8 mouse cellular contexts compared by ENCODE assay signal in genomic region chr5:36988781-36989624, GRCm38 (mm10). TPM values are rescaled to one million over a fixed set of nuclear protein-coding genes. Genes with fewer than 3 reads are reported as not detected.
DNase-seq lines count a peak whose midpoint lies in the region; ATAC-seq and TF ChIP-seq lines count a peak whose summit lies in the region.

Gene Wfs1 (minus strand): TSS chr5:36989205.

- H3K9me3 ChIP-seq in forebrain, embryonic 13.5 days (replicated peaks): no peaks in the 10 kb centered on the region; the same call in 1 of the 2 replicates
- H3K9me3 ChIP-seq in heart, postnatal 0 days (replicated peaks; ENCODE audit: control insufficient read depth, low read length): no peaks in the 10 kb centered on the region
- H3K9me3 ChIP-seq in liver, embryonic 14.5 days (ENCODE audit: control insufficient read depth, low read length): no peaks in the 10 kb centered on the region
- H3K9me3 ChIP-seq in stomach, embryonic 15.5 days: no peaks in the 10 kb centered on the region

- H3K9ac ChIP-seq in forebrain, embryonic 13.5 days: peak within 1 kb of the TSS; percentile 66
- H3K9ac ChIP-seq in heart, postnatal 0 days (replicated peaks; ENCODE audit: low read depth, low read length): peak within 1 kb of the TSS; percentile 73
- 0 out of 2 replicates have a peak within 1 kb of the TSS, but pooled peaks have one; percentile 18 for H3K9ac ChIP-seq in liver, embryonic 14.5 days (replicated peaks)
- peak within 1 kb of the TSS; percentile 58 for H3K9ac ChIP-seq in stomach, embryonic 15.5 days

- peak; percentile 63 for DNase-seq in c-Kit-positive CD71-positive TER-119-negative erythroid progenitor cells, embryonic 14.5 days (ENCODE audit: low read depth)
- DNase-seq in heart, postnatal 0 days (ENCODE audit: low spot score): peak; percentile 97
- DNase-seq in kidney, postnatal 36 days: peak; percentile 98 to 100
- peak; percentile 63 to 68 (median 65) for DNase-seq in liver, embryonic 14.5 days (ENCODE audit: low read depth in 3 of 3, low spot score in 3 of 3)
- DNase-seq in neural tube, embryonic 10.5 days (ENCODE audit: extremely low spot score, low spot score): peak; percentile 93

- under 1% methylated on average over 53 of the region's 60 CpGs for WGBS in forebrain, embryonic 13.5 days
- WGBS in heart, postnatal 0 days: under 1% methylated on average over 56 of the region's 60 CpGs
- WGBS in liver, embryonic 14.5 days (ENCODE audit: insufficient replicate concordance): 1% methylated on average over 60 of the region's 60 CpGs
- under 1% methylated on average over 60 of the region's 60 CpGs for WGBS in stomach, embryonic 15.5 days

- no peak within 1 kb of the TSS for H3K27ac ChIP-seq in forebrain, embryonic 13.5 days
- peak within 1 kb of the TSS; percentile 59; the same call in 1 of the 2 replicates for H3K27ac ChIP-seq in heart, postnatal 0 days (ENCODE audit: low read depth)
- H3K27ac ChIP-seq in liver, embryonic 14.5 days: no peak within 1 kb of the TSS
- peak within 1 kb of the TSS; percentile 81 for H3K27ac ChIP-seq in stomach, embryonic 15.5 days

- no peak for TF ChIP-seq CTCF in heart, postnatal 0 days (IDR thresholded peaks at IDR 0.05; ENCODE audit: low read depth)
- TF ChIP-seq CTCF in liver, embryonic 14.5 days (IDR thresholded peaks at IDR 0.05; ENCODE audit: low read depth): no peak; the same call in 1 of the 2 replicates

- H3K27me3 ChIP-seq in forebrain, embryonic 13.5 days: no peaks in the 10 kb centered on the region
- H3K27me3 ChIP-seq in heart, postnatal 0 days (ENCODE audit: control insufficient read depth, insufficient read depth, low read length): no peaks in the 10 kb centered on the region
- H3K27me3 ChIP-seq in liver, embryonic 14.5 days (ENCODE audit: control insufficient read depth, insufficient read depth, low read length): no peaks in the 10 kb centered on the region; the same call in none of the 2 replicates
- no peaks in the 10 kb centered on the region for H3K27me3 ChIP-seq in stomach, embryonic 15.5 days (replicated peaks)

- peak within 1 kb of the TSS; percentile 51 for H3K4me3 ChIP-seq in forebrain, embryonic 13.5 days
- H3K4me3 ChIP-seq in heart, postnatal 0 days (ENCODE audit: low read depth, low read length): peak within 1 kb of the TSS; percentile 80
- peak within 1 kb of the TSS; percentile 55 to 58 for H3K4me3 ChIP-seq in liver, embryonic 14.5 days (ENCODE audit: insufficient read depth in 1 of 2, low read depth in 2 of 2, low read length in 2 of 2)
- H3K4me3 ChIP-seq in stomach, embryonic 15.5 days (replicated peaks): peak within 1 kb of the TSS; percentile 81

- ATAC-seq in CD4-positive, CD25-positive, alpha-beta regulatory T cell, adult 4 months: peak; percentile 97
- ATAC-seq in forebrain, embryonic 13.5 days: peak; percentile 98
- peak; percentile 99 for ATAC-seq in heart, postnatal 0 days (ENCODE audit: insufficient read depth, low read depth)
- ATAC-seq in liver, embryonic 14.5 days (ENCODE audit: insufficient read depth): peak; percentile 92
- ATAC-seq in stomach, embryonic 15.5 days (ENCODE audit: insufficient read depth, low FRiP score, low read depth): peak; percentile 98

- H3K36me3 ChIP-seq in forebrain, embryonic 13.5 days (ENCODE audit: poor library complexity, severe bottlenecking): no peaks in the 10 kb centered on the region
- no peaks in the 10 kb centered on the region for H3K36me3 ChIP-seq in heart, postnatal 0 days (replicated peaks; ENCODE audit: control insufficient read depth, insufficient read depth, low read length)
- no peaks in the 10 kb centered on the region for H3K36me3 ChIP-seq in liver, embryonic 14.5 days (replicated peaks; ENCODE audit: control insufficient read depth, insufficient read depth, low read depth)
- no peaks in the 10 kb centered on the region for H3K36me3 ChIP-seq in stomach, embryonic 15.5 days

- H3K4me2 ChIP-seq in forebrain, embryonic 13.5 days: peak within 1 kb of the TSS; percentile 84
- peak within 1 kb of the TSS; percentile 88 for H3K4me2 ChIP-seq in heart, postnatal 0 days (ENCODE audit: low read depth, low read length)
- peak within 1 kb of the TSS; percentile 66 for H3K4me2 ChIP-seq in liver, embryonic 14.5 days (ENCODE audit: low read depth)
- H3K4me2 ChIP-seq in stomach, embryonic 15.5 days: peak within 1 kb of the TSS; percentile 97

- no peak for TF ChIP-seq EP300 in heart, postnatal 0 days (IDR thresholded peaks at IDR 0.05; ENCODE audit: low read depth)
- no peak for TF ChIP-seq EP300 in liver, embryonic 14.5 days (IDR thresholded peaks at IDR 0.05; ENCODE audit: low read depth)

- H3K4me1 ChIP-seq in forebrain, embryonic 13.5 days: peaks cover 22% of the 10 kb centered on the region
- peaks cover 6% of the 10 kb centered on the region for H3K4me1 ChIP-seq in heart, postnatal 0 days (ENCODE audit: control insufficient read depth, insufficient read depth)
- no peaks in the 10 kb centered on the region; a peak in 1 of 4 replicates for H3K4me1 ChIP-seq in liver, embryonic 14.5 days (replicated peaks; ENCODE audit: control insufficient read depth in 2 of 2, insufficient read depth in 2 of 2, low read length in 1 of 2)
- H3K4me1 ChIP-seq in stomach, embryonic 15.5 days: 0 out of 2 replicates have a peak, but pooled peaks cover 13% of the 10 kb centered on the region

RNA-seq across cellular contexts. Expression of gene Wfs1, which starts in this region (rescaled TPM):
- 1 to 10 TPM in 1 of 2 experiments, under 1 TPM in 1; 0.81 to 1.7 TPM for polyA plus RNA-seq in CD4-positive, CD25-positive, alpha-beta regulatory T cell, adult 4 months (2017; shearing (Covaris generic))
- polyA plus RNA-seq in forebrain, embryonic 13.5 days (2015; fragmentation: Nextera tagmentation; extraction: Ambion mirVana): 5.3 and 6.5 TPM in 2 replicates
- 17.6 and 18.3 TPM in 2 replicates for total RNA-seq in heart, postnatal 0 days (2014; rRNA removed; ENCODE audit: low replicate concordance)
- 14.6 and 14.7 TPM in 2 replicates for polyA plus RNA-seq in heart, postnatal 0 days (2015; fragmentation: Nextera tagmentation; extraction: Ambion mirVana)
- 0.73 and 0.84 TPM in 2 replicates for polyA plus RNA-seq in liver, embryonic 14.5 days (2012; rRNA removed)
- 0.72 and 0.95 TPM in 2 replicates for polyA plus RNA-seq in liver, embryonic 14.5 days (2014; fragmentation: Nextera tagmentation; extraction: Ambion mirVana)
- polyA plus RNA-seq in stomach, embryonic 15.5 days (2015; fragmentation: Nextera tagmentation; extraction: Ambion mirVana): 10.8 and 11.6 TPM in 2 replicates

Comparison
In these comparisons a context has a peak if more than half of its experiments do, and no peak if none do; other contexts are left out.
1. Peak in DNase-seq, ATAC-seq, H3K4me3 ChIP-seq, H3K9ac ChIP-seq and H3K4me2 ChIP-seq in liver, embryonic 14.5 days; RNA of the gene not detected or under 1 TPM.
2. H3K27ac ChIP-seq: peak in heart, postnatal 0 days (single experiment) and stomach, embryonic 15.5 days (single experiment); none in forebrain, embryonic 13.5 days (single experiment) and liver, embryonic 14.5 days (single experiment).
3. H3K9ac ChIP-seq: peak in every context shown above with its lines; median percentile 73 in heart, postnatal 0 days; 66 in forebrain, embryonic 13.5 days; 58 in stomach, embryonic 15.5 days; 18 in liver, embryonic 14.5 days.
4. Peak in every context shown above with its lines, with median percentiles within 50 percentile points of each other: ATAC-seq, DNase-seq, H3K4me2 ChIP-seq and H3K4me3 ChIP-seq.